Mouse (Mus musculus): ENCODE results near the gene Zbtb25.

Zbtb25 gene

GRCm38 (mm10) chr12:76369206-76369977, at the start of gene Zbtb25:
Gene Zbtb25, minus strand, starts transcription at chr12:76369602.
- DNase-seq = peak; percentile 90

GRCm38 (mm10) chr12:76418346-76418745, 48.9 kb upstream of the Zbtb25 start:
- DNase-seq = no peak

- peak; percentile 66 for DNase-seq
Observed at GRCm38 (mm10) chr12:76417433-76417854, 48.0 kb upstream of the Zbtb25 start, which contains the start of gene Ppp1r36. Gene Ppp1r36, plus strand, starts transcription at chr12:76417538.

DNA sequence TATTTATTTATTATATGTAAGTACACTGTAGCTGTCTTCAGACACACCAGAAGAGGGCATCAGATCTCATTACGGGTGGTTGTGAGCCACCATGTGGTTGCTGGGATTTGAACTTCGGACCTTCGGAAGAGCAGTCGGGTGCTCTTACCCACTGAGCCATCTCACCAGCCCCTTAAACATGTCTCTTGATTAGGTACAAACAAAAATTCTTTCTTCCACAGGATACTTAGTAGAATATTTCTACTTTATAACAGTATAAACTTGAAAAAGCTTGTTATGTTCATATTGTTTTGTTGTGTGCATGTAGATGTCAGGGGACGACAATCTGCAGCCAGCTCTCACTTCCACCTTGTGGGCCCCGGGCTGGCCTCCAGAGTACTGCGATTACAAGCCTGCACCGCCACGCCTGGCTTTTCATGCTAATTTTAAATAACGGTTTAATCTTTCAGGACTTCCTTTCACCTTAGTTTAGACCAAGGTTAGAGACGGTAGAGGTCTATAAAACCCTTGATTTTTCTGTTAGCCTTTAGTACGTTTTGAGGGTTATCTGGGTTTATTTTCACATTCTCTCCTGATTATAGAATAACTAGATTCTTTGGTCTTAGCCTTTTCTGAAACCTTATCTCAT, 46.1 kb upstream of the Zbtb25 start:
- no peak for DNase-seq

DNA sequence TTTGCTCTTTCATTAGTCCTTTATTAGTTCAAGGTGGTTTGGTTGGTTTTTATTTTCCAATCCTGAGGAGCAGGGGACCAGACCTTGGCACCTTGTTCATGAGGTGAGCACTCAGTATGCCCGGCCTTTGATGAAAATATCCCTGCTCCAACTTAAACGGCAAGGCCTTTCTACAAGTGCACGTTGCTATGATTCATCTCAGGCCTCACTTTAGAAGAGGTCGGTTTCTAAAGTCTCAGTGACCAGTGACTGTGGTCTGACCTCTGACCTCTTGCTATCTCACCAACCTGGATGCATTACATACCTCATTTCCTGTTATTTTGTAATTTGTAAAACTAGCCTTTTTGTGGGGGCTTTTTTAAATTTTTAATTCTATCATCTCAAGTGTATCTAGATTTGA, 39.8 kb upstream of the Zbtb25 start:
- DNase-seq = no peak

GRCm38 (mm10) chr12:76407184-76407583, 37.8 kb upstream of the Zbtb25 start:
- no peak for DNase-seq

DNA sequence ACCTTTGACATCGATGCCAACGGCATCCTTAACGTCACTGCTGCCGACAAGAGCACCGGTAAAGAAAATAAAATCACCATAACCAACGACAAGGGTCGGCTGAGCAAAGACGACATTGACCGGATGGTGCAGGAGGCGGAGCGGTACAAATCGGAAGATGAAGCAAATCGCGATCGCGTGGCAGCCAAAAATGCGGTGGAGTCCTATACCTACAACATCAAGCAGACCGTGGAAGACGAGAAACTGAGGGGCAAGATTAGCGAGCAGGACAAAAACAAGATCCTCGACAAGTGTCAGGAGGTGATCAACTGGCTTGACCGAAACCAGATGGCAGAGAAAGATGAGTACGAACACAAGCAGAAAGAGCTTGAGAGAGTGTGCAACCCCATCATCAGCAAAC, 36.6 kb upstream of the Zbtb25 start:
- peak; percentile 10 for DNase-seq

GRCm38 (mm10) chr12:76405183-76405970, 36.0 kb upstream of the Zbtb25 start:
- peak; percentile 28 for DNase-seq

DNA sequence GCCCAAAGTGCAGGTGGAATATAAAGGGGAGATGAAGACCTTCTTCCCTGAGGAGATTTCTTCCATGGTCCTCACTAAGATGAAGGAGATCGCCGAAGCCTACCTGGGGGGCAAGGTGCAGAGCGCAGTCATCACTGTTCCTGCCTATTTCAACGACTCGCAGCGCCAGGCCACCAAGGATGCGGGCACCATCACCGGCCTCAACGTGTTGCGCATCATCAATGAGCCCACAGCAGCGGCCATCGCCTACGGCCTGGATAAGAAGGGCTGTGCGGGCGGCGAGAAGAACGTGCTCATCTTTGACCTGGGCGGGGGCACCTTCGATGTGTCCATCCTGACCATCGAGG, 35.4 kb upstream of the Zbtb25 start:
- DNase-seq = no peak

GRCm38 (mm10) chr12:76403886-76404537, 34.6 kb upstream of the Zbtb25 start, which contains the start of gene Hspa2:
Gene Hspa2, plus strand, starts transcription at chr12:76404176.
- peak; percentile 100 for DNase-seq

GRCm38 (mm10) chr12:76402991-76403885, 33.8 kb upstream of the Zbtb25 start:
- no peak for DNase-seq

DNA sequence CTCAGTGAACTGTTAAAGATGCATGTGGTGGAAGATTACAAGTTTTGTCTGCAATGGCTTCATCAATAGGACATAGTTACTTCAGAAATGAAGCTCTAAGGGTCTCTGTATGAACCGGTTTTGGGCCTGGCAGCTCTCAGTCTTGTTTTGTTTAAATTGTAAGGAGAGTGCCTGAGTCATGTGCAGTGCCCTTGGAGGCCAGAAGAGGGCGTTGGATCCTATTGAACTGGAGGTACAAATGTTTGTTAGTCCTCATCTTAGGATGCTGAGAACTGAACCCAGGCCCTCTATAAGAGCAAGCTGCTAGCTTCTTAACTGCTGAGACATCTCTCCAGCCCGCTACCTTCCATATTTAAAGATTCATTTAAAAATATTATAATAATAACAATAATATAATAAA, 32.3 kb upstream of the Zbtb25 start:
- DNase-seq = no peak

DNA sequence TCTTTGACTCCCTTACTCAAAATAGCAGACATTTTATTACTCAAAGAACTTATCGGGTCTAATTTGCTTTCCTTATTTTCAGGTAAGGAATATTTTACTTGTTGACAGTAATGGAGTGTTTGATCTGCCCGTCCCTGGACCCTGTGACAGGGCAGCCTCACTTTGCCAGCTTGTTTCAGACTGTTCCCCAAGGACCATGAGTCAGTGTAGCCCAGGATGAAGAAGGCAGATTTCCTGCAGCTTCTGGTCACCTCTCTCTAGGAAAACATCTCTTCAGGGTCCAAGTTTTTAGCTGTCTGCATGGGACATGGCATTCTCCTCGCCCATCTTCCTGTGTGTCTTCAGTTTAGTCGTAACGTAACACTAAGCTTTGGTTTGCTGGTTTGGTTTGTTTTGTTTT, 27.9 kb upstream of the Zbtb25 start:
- DNase-seq = no peak

DNA sequence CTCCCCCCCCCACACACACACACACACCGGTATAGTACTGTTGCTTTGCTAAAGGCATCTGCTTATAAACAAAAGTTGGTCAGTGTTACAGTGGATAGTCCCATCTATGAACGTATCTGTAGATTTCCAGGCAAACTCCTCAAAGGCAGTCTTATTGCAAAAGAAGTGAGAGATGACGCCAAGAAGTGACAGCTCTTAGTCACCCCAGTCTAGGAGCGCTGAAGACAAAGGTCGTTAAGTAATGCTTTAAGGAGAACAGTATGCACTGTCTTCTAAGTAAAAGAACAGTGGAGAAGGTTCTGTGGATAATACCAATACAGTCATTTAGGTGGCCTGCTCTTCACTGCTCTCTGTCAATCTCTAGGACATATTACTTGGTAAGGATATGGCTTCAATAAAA, 23.6 kb upstream of the Zbtb25 start:
- no peak for DNase-seq

DNA sequence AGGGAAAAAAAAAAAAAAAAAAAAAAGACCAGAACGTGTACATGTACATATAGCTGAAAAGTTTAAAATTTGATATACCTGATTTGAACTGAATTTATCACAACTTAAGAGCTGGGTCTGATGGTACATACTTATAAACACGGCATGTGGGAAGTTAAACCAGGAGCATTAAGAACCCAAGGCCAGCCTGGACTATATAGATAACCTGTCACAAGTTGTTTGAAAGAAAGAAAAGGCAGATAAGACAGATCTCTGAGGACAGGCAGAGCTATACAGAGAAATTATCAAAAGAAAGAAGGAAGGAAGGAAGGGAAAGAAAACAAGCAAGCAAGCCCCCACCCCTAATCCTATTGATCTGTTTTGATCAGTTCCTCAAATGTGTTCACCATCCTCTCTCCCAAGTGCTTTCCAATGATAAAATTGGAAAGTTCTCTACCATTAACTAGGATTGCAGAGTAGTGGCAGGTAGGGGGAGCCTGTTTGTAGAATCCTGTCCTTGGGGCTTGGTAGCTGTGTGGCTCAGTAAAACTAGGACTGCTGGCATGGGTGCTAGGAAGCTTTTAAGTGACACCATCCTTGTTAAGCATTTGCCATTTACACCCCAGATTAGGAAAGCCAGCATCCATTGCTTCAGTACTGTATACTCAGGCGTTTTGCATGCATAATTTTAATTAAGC, 22.3 kb upstream of the Zbtb25 start:
- DNase-seq = no peak

- DNase-seq = no peak
Observed at GRCm38 (mm10) chr12:76388794-76389193, 19.4 kb upstream of the Zbtb25 start.

DNA sequence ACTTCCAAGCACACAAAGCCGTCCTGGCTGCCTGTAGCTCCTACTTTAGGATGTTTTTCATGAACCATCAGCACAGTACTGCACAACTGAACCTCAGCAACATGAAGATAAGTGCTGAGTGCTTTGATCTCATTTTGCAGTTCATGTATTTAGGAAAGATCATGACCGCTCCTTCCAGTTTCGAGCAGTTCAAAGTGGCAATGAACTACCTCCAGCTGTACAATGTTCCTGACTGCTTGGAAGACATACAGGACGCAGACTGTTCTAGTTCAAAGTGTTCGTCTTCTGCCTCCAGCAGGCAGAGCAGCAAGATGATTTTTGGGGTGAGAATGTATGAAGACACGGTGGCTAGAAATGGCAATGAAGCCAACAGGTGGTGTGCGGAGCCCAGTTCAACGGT, 15.9 kb upstream of the Zbtb25 start:
- DNase-seq = no peak

DNA sequence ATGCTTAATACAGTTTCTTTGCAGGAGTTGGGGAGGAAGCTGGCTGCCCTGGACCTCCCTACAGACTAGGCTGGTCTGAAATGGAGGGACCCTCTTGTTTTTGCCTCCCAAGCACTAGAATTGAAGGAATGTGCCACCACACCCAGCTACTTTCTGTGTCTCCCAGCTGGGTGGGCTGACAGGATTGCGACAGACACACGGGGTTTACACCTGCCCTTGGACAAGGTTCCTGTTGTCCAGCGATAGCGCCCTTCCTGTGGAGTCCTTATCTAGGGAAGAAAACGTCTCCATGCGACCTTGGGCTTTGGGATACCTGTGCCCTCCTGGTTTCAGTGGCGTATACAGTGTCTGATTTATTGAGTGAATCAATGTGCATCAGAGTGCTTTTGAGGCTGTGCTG, 10.7 kb upstream of the Zbtb25 start:
- DNase-seq = no peak

GRCm38 (mm10) chr12:76378556-76378955, 9.2 kb upstream of the Zbtb25 start:
- no peak for DNase-seq

DNA sequence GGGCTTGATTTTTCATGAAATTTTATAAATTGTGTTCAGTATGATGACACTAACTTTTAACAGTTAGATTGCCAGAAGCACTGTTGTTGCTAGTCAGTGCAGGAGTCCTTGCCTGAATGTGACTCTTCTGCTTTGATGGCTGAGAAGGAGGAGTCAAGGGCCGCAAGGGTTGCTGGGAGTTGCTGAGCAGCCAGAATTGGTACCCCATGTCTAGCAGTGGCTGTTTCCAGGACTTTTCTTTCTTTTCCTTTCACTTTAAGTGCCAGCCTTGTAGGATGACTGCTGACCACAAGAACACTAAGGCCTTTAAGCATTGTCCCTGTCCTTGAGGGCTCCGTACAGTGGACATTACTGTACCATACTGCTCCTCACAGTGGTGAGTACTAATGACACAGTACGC, 8.3 kb upstream of the Zbtb25 start:
- DNase-seq = no peak

DNA sequence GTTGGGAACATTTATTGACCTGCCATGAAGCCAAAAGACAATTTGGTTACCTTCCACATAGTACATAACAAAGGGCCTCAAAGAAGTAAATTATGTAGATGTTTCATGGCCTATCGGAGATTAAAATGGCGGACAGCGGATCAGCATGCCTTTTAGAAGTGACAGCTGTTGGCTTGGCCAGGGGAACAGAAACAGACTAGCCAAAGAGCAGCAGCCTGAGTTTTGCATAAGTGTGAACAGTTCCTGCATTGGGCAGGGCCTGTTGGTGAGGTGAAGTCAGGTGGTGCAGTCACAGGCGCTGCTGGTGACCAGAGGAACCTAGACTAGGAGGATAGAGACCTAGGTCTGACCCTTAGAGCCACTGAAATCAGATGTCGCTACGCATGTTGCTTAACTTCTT, 7.7 kb upstream of the Zbtb25 start:
- no peak for DNase-seq

- DNase-seq = peak; percentile 33
Observed at GRCm38 (mm10) chr12:76376649-76377048, 7.2 kb upstream of the Zbtb25 start.

All from kidney, postnatal 14 days (tissue).